Mouse (Mus musculus) CD8-positive naive resting alpha-beta T cell, adult 2 months (primary cell): ENCODE measurements around the gene Me1.

Experiments used
- DNase-seq, 2 experiments: peaks; one replicate each; pipeline ENCODE4 v3.0.0; 2022; ENCODE audit warnings: low read depth in 2 of 2, low spot score in 2 of 2

Gene Me1

DNA sequence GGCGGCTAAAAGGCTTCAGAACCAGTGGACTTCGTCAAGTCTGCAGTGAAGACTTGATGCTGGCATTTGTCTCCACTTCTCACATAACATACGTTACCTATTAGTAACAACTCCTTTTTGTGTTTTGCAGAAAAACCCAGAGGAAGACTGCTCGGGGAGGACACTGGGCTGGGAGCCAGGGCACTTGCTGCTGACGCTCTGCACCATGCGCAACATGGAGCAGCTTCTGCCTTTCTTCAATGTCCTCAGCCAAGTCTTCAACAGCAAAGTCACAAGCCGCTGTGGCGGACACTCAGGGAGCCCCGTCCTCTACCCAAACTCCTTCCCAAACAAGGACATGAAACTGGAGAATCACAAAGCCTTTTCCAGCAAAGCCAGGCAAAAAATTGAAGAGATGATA is 141.9 kb downstream of the Me1 start:
- DNase-seq = no peak

DNA sequence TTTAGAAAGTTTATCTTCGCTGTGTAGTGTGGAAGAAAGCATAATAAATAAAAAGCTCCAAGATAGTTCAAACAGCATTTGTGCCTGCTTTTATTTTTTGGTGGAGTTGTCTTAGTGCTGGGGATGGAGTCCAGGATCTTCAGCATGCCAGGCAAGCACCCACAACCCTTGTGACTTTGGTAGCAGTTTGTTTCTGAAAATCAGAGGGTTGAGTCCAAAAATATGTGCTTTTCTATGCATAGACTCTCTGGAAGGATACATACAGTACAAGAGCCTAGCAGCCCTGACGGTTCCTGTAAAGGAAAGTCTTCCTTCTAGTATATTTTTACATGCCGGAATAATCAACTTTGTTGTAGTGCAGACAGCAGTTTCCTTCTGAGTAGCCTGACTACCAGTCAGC is 145.0 kb downstream of the Me1 start:
- no peak for DNase-seq

DNA sequence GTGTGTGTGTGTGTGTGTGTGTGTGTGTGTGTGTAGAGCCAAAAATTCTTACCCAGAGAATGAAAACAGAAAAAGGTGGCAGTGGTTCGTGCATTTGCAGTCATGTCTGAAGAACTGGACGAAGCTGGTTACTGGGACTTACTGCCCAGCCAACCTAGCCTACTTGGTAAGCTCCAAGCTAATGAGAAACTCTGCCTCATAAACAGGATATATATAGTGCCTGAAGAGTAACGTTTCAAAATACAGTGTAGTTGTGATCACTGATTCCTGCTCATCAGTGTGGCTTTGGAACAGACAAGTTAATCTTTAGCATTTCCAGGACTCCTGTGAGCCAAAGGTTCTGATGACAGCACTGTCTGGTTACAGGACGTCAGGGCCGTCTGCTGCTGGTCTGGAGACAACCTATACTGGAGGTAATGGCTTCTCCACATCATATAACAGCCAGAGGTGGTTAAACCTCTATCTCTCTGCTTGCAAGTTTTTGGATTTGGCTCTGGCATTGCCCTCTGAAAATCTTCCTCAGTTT is 146.1 kb downstream of the Me1 start:
- DNase-seq = no peak

DNA sequence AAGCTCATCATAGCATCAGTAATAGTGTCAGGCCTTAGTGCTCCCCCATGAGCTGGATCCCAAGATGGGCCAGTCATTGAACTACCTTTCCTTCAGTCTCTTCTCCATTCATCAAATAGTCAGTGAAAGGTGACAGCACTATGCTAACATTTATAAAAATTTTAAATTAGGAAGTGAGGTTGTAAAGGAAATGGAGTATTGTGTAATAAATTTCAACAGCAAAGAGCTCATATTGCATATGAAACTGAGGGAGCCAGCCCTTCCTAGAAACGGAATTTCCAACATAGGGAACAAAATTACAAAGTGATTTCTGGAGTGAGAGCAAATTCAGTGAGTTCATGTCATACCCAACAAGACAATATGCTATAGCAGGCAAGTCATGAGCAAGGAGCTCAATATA is 151.2 kb downstream of the Me1 start:
- DNase-seq = no peak

DNA sequence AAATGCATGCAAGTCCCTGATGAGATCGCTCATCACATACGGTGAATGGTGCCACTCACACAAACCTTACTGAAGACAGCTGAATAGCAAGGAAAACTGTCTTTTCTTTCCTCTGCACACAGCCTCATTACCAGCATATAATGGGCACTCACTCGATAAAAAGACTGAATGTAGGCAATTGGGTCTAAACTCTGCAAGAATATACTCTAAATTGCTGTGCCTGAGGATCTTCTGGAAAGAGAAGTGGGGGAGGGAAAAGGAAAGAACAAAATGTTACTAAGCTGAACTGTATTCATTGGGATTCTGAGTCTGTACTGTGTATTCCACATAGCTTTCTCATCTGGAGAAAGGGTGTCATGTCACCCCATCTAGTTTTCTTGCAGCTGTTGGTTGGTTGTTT is 152.3 kb downstream of the Me1 start:
- DNase-seq = no peak

DNA sequence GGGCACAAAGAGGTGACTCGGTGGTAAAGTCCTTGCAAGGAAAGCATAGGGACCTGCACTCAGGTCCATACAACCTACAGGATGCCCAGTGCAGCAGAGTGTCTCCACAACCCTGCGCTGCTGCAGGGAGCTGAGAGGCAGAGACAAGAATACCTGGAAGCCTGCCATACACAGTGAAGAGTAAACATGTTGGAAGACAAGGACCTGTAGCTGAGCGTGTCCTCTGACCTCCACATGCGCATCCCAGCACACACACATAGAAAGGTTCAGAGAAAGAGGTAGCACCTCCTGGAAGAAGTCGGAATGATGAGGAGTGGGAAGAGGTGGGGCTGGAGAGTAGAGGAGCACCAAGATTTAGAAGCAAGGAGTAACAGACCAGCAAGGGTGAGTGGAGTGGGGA is 161.7 kb downstream of the Me1 start:
- no peak for DNase-seq
